Mouse (Mus musculus) stomach, postnatal 0 days (tissue): ENCODE data around the gene Bpifa1. TPM values are rescaled to one million over a fixed set of nuclear protein-coding genes. Genes with fewer than 3 reads are reported as not detected.
"Not testable (repeated sequence)": the region's sequence is repeated elsewhere in the genome, so short reads cannot be mapped to it uniquely, and the experiment has no call there.

ENCODE experiments used
- ATAC-seq: fragments of 200-750 bp; cut with Nextera tagmentation; 2 replicates; pipeline ENCODE4 v1.8.0; 2017; ENCODE audit not compliant: low FRiP score, low TSS enrichment
- DNase-seq: peaks from one replicate; pipeline ENCODE4 v3.0.0-alpha.2; 2016; ENCODE audit warnings: low spot score
- H3K27ac ChIP-seq: fragments of 300-500 bp; sonication (generic); replicated peaks from 2 replicates; pipeline ENCODE4 v1.5.1; 2014; ENCODE audit warnings: mild to moderate bottlenecking, control low read depth
- H3K27me3 ChIP-seq: fragments of 300-500 bp; sonication (generic); 2 replicates; pipeline ENCODE4 v1.6.1; 2014; ENCODE audit warnings: low read length; ENCODE audit not compliant: control insufficient read depth, insufficient read depth
- H3K36me3 ChIP-seq: fragments of 300-500 bp; sonication (generic); 2 replicates; pipeline ENCODE4 v1.6.1; 2014; ENCODE audit warnings: low read length, mixed read lengths; ENCODE audit not compliant: control insufficient read depth, insufficient read depth
- H3K4me1 ChIP-seq: fragments of 300-500 bp; sonication (generic); replicated peaks from 2 replicates; pipeline ENCODE4 v1.6.1; 2014; ENCODE audit warnings: antibody characterized with exemption; ENCODE audit not compliant: control insufficient read depth, insufficient read depth
- H3K4me2 ChIP-seq: fragments of 300-500 bp; sonication (generic); replicated peaks from 2 replicates; pipeline ENCODE4 v1.6.1; 2014; ENCODE audit warnings: low read depth, mild to moderate bottlenecking, control low read depth, moderate library complexity
- H3K4me3 ChIP-seq: fragments of 300-500 bp; sonication (generic); 2 replicates; pipeline ENCODE4 v1.5.1; 2014; ENCODE audit warnings: low read depth, low read length, control low read depth
- H3K9ac ChIP-seq: fragments of 300-500 bp; sonication (generic); 2 replicates; pipeline ENCODE4 v1.6.1; 2014; ENCODE audit warnings: mild to moderate bottlenecking, low read length, control low read depth, mixed read lengths
- H3K9me3 ChIP-seq: fragments of 300-500 bp; sonication (generic); 2 replicates; pipeline ENCODE4 v1.6.1; 2016; ENCODE audit warnings: low read length; ENCODE audit not compliant: control insufficient read depth
- CTCF ChIP-seq: IDR thresholded peaks from 2 replicates; pipeline ENCODE4 v1.5.1; 2016; ENCODE audit warnings: antibody characterized with exemption, low read depth, mild to moderate bottlenecking, moderate library complexity
- EP300 ChIP-seq: optimal IDR thresholded peaks from 2 replicates; pipeline ENCODE3; 2016; ENCODE audit warnings: antibody characterized with exemption
- WGBS: fragments of 180-500 bp; shearing (Covaris S2); extraction: QIAGEN DNeasy Blood & Tissue Kit; methylation state at CpG from one replicate; pipeline ENCODE4 v1.1.7; 2014; 5-methylcytosine and 5-hydroxymethylcytosine counted together
- polyA plus RNA-seq: library from polyadenylated mRNA; unstranded; fragments of >200 nt; fragmentation: Nextera tagmentation; extraction: Ambion mirVana; gene quantifications from 2 replicates; pipeline ENCODE4 v1.2.1, GENCODE M21; 2015

The Bpifa1 gene
- polyA plus RNA-seq, 1 experiment from 2014 or later, result not detected

DNA sequence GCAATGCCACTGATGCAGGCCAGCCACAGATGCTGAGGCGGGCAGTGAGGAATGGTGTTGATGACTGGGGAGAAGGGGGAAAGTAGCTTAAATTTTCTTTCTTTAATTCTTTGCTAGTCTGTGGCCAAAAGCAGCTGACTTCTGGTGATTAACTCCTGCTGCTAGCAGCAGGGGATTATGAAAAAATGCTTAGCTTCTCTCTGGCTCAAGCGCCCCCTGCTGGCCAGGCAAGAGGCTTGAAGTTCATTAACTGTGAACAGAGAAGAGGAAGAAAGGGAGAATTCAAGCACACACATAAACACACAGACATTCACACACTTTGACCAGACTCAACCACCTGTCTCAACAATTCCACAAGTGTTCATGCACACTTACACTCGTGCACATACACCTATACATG lies 15.8 kb downstream of the Bpifa1 start:
- Histone ChIP-seq H3K9ac (no peak overlapping the region), H3K36me3 (no peaks in the 10 kb centered on the region), H3K4me3 (no peak overlapping the region), H3K4me2 (no peak overlapping the region), H3K27me3 (no peaks in the 10 kb centered on the region), H3K9me3 (no peaks in the 10 kb centered on the region), H3K4me1 (no peaks in the 10 kb centered on the region), H3K27ac (no peak overlapping the region)
- 40% methylated on average over 3 of the region's 3 CpGs for WGBS
- TF ChIP-seq CTCF, result peak; percentile 74
- no peak for TF ChIP-seq EP300
- ATAC-seq (no peak), DNase-seq (no peak)

DNA sequence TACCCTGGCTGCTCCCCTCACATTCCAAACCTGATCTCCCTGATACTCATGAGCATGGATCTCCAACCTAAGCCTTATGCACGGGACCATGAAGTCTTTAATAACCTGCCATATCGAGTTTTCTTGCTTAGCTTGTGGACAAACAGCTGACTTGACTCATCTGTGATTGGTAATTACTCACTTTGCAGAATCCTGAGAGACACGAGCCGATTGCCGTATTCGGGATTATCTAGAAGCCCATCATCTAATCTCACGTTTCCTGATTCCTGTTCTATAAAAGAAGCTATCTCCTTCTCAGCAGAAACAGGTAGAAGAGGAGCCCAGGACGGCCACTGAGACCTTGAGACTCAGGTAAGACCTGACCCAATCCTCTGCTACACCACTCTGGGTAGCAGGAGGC lies 19.6 kb downstream of the Bpifa1 start, which contains the start of gene Bpifa5:
Gene Bpifa5 (plus strand): TSS at position 301 of the 400 bp plus-strand sequence.
- no peak for TF ChIP-seq CTCF
- no peak for TF ChIP-seq EP300
- Histone ChIP-seq H3K9ac (no peak within 1 kb of the TSS), H3K36me3 (no peaks in the 10 kb centered on the region), H3K4me2 (no peak within 1 kb of the TSS), H3K4me1 (no peaks in the 10 kb centered on the region), H3K27me3 (no peaks in the 10 kb centered on the region), H3K4me3 (no peak within 1 kb of the TSS), H3K27ac (no peak within 1 kb of the TSS), H3K9me3 (no peaks in the 10 kb centered on the region)
- WGBS, result 78% methylated on average over 8 of the region's 8 CpGs
- no peak for DNase-seq
- ATAC-seq, result no peak

DNA sequence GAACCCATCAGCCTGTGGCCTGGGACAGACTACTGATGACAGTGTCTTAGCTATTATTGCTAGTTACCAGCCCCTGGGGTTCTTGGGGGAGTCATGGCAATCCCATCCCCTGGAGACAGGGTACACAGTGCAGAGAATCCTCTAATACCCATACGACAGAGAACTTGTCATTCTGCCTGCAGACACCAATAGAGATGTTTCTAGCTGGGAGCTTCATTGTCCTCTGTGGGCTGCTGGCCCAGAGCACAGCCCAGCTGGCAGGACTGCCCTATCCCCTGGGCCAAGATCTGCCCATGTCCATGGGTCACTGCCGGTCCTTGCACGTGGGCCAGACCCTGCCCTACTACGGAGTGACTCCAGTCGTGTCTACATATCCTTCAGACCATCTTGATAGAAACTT lies 20.6 kb downstream of the Bpifa1 start:
- Histone ChIP-seq H3K9ac (no peak overlapping the region), H3K9me3 (no peaks in the 10 kb centered on the region), H3K27ac (no peak overlapping the region), H3K4me2 (no peak overlapping the region), H3K27me3 (no peaks in the 10 kb centered on the region), H3K4me3 (no peak overlapping the region), H3K4me1 (no peaks in the 10 kb centered on the region), H3K36me3 (no peaks in the 10 kb centered on the region)
- ATAC-seq (no peak), DNase-seq (no peak)
- 85% methylated on average over 5 of the region's 5 CpGs for WGBS
- no peak for TF ChIP-seq EP300
- TF ChIP-seq CTCF, result no peak

DNA sequence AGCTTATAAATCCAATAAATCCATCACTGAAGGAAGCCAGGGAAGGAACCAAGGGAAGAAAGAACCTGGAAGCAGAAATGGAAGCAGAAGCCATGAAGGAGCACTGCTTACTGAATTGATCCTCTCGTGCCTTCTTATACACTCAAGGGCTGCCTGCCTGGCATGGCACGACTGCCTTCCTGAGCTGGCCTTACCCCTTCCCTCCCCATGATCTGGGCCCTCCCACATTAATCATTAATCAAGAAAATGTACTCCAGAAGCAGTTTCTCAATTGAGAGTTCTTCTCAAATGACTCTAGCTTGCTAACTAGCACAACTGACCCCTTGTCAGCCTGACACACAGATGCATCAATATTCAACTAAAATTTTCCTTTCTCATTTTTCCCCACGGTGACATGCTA lies 26.5 kb downstream of the Bpifa1 start:
- Histone ChIP-seq H3K9me3 (no peaks in the 10 kb centered on the region), H3K36me3 (no peaks in the 10 kb centered on the region), H3K4me1 (no peaks in the 10 kb centered on the region), H3K4me3 (no peak overlapping the region), H3K27ac (no peak overlapping the region), H3K9ac (no peak overlapping the region), H3K27me3 (no peaks in the 10 kb centered on the region), H3K4me2 (no peak overlapping the region)
- TF ChIP-seq EP300 (no peak), CTCF (no peak)
- ATAC-seq, result no peak
- WGBS, result 42% methylated on average over 3 of the region's 3 CpGs
- DNase-seq, result no peak

DNA sequence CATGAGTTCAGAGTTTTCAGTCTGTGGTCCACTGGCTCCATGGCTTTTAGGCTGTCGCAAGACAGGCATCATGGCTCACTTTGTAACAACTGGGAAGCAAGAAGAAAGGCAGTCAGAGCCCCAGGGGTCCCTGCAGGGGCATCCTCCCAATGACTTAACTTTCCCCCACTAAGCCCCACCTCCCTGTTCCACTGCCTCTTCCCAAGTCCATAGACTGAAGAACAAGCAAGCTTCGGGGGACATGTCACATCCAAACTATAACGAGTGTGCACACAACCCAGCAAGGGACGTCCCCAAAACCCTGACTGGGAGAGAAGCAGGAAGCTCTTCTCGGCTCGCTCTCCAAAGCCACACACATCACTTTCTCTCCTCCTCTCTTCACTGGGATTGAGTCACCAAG lies 28.9 kb downstream of the Bpifa1 start:
- no peaks in the 10 kb centered on the region for H3K27me3 ChIP-seq
- H3K9ac ChIP-seq, result no peak overlapping the region
- no peaks in the 10 kb centered on the region for H3K9me3 ChIP-seq
- no peak overlapping the region for H3K4me2 ChIP-seq
- H3K4me1 ChIP-seq, result no peaks in the 10 kb centered on the region
- H3K36me3 ChIP-seq, result no peaks in the 10 kb centered on the region
- no peak for DNase-seq
- ATAC-seq, result no peak
- H3K27ac ChIP-seq, result no peak overlapping the region
- no peak overlapping the region for H3K4me3 ChIP-seq
- WGBS, result 62% methylated on average over 6 of the region's 6 CpGs
- TF ChIP-seq CTCF (no peak), EP300 (no peak)

DNA sequence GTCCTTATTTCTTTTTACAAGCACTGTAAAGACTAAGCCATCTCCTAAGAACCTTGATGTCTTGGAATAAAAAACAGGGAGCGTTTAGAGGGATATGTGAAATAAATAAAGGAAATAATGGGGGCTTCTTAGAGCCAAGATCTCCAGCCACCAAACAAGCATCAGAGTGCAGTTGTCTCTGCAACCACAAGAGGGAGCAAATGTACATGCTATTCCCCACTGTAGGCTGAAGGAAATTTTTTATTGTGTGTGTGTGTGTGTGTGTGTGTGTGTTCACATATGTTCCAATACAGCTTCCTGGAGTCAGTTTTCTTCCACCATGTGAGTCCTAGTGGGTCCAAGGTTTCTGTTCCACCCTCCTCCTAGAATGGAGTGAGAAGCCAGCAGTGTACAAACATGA lies 30.6 kb downstream of the Bpifa1 start:
- Histone ChIP-seq H3K4me2 (no peak overlapping the region), H3K36me3 (no peaks in the 10 kb centered on the region), H3K4me1 (no peaks in the 10 kb centered on the region), H3K27ac (no peak overlapping the region), H3K27me3 (no peaks in the 10 kb centered on the region), H3K4me3 (no peak overlapping the region), H3K9me3 (no peaks in the 10 kb centered on the region), H3K9ac (no peak overlapping the region)
- peak; percentile 92 for ATAC-seq
- TF ChIP-seq CTCF (peak; percentile 92), EP300 (no peak)
- WGBS, result 20% methylated on average over 1 of the region's 1 CpGs
- DNase-seq, result peak; percentile 65

DNA sequence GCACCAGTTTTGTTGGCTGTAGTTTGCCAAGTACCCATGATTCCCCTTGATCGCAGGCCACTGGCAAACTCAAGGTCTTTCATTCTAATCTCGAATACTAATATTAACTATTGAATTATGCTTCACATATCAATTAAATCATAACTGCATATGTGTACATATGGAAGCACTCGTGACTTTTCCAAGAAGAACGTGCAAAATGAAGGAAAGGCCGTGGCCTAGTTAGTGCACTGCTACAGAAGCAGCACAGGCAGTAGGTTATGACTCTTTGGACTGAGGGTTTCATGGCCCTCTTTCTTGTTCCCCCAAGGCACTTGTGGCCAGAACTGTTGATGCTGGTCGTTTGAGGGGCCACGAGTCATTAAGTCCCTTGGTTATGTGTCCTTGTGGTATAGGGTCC lies 39.2 kb downstream of the Bpifa1 start:
- not testable (repeated sequence) for H3K36me3 ChIP-seq, H3K4me1 ChIP-seq, DNase-seq, H3K27me3 ChIP-seq, H3K27ac ChIP-seq, H3K4me3 ChIP-seq, H3K9me3 ChIP-seq, H3K4me2 ChIP-seq, H3K9ac ChIP-seq
- 66% methylated on average over 7 of the region's 7 CpGs for WGBS
- ATAC-seq, result peak; percentile 62

DNA sequence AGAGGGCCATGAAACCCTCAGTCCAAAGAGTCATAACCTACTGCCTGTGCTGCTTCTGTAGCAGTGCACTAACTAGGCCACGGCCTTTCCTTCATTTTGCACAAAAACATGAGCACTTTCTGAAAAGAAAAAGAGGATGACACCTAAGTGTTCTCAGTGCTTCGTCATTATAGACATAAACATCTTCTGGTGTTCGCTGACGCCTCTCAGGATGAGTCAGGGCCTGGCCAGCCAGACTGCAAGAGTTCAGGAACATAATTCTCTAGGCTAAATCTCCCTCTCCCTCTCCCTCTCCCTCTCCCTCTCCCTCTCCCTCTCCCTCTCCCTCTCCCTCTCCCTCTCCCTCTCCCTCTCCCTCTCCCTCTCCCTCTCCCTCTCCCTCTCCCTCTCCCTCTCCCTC lies 40.4 kb downstream of the Bpifa1 start:
- H3K27me3 ChIP-seq, H3K9ac ChIP-seq, H3K4me2 ChIP-seq, ATAC-seq, H3K36me3 ChIP-seq, H3K27ac ChIP-seq, H3K4me3 ChIP-seq, H3K9me3 ChIP-seq, DNase-seq, H3K4me1 ChIP-seq: not testable (repeated sequence)
- WGBS, result 47% methylated on average over 4 of the region's 4 CpGs
